Mouse (Mus musculus) neural tube, embryonic 12.5 days (tissue): ENCODE data around the gene Col24a1. TPM values are rescaled to one million over a fixed set of nuclear protein-coding genes. Genes with fewer than 3 reads are reported as not detected.
A peak's percentile ranks its signal among the peaks of the same experiment; 100 is the strongest.

Source experiments
- ATAC-seq: fragments of 200-750 bp; cut with Nextera tagmentation; 2 replicates; pipeline ENCODE4 v1.8.0; 2017; ENCODE audit warnings: low read depth, mild to moderate bottlenecking, moderate TSS enrichment, moderate library complexity; ENCODE audit not compliant: low FRiP score
- H3K27ac ChIP-seq: fragments of 300-500 bp; sonication (generic); 2 replicates; pipeline ENCODE4 v1.5.1; 2016
- H3K27me3 ChIP-seq: fragments of 300-500 bp; sonication (generic); replicated peaks from 2 replicates; pipeline ENCODE4 v1.6.1; 2016; ENCODE audit warnings: mild to moderate bottlenecking
- H3K36me3 ChIP-seq: fragments of 300-500 bp; sonication (generic); 2 replicates; pipeline ENCODE4 v1.6.1; 2016; ENCODE audit warnings: mild to moderate bottlenecking
- H3K4me1 ChIP-seq: fragments of 300-500 bp; sonication (generic); 2 replicates; pipeline ENCODE4 v1.6.1; 2016
- H3K4me2 ChIP-seq: fragments of 300-500 bp; sonication (generic); replicated peaks from 2 replicates; pipeline ENCODE4 v1.6.1; 2016; ENCODE audit warnings: mild to moderate bottlenecking
- H3K4me3 ChIP-seq: fragments of 300-500 bp; sonication (generic); 2 replicates; pipeline ENCODE4 v1.5.1; 2016
- H3K9ac ChIP-seq: fragments of 300-500 bp; sonication (generic); 2 replicates; pipeline ENCODE4 v1.6.1; 2016; ENCODE audit warnings: mild to moderate bottlenecking
- H3K9me3 ChIP-seq: fragments of 300-500 bp; sonication (generic); 2 replicates; pipeline ENCODE4 v1.6.1; 2016; ENCODE audit warnings: mild to moderate bottlenecking
- WGBS: fragments of 180-500 bp; shearing (Covaris S2); methylation state at CpG from one replicate; pipeline ENCODE4 v1.1.7; 2016; 5-methylcytosine and 5-hydroxymethylcytosine counted together
- polyA plus RNA-seq: library from polyadenylated mRNA; unstranded; fragments of >200 nt; fragmentation: Nextera tagmentation; extraction: Ambion mirVana; gene quantifications from 2 replicates; pipeline ENCODE4 v1.2.1, GENCODE M21; 2016

Col24a1 gene
- polyA plus RNA-seq, 1 experiment from 2014 or later = 1.2 TPM

- H3K9ac ChIP-seq = no peak overlapping the region
- WGBS = 79% methylated on average over 10 of the region's 10 CpGs
- no peak overlapping the region for H3K4me2 ChIP-seq
- no peak overlapping the region for H3K4me3 ChIP-seq
- H3K36me3 ChIP-seq = no peaks in the 10 kb centered on the region
- no peaks in the 10 kb centered on the region for H3K27me3 ChIP-seq
- H3K9me3 ChIP-seq = no peaks in the 10 kb centered on the region
- no peak overlapping the region for H3K27ac ChIP-seq
- H3K4me1 ChIP-seq = no peaks in the 10 kb centered on the region
- ATAC-seq = no peak
Observed at GRCm38 (mm10) chr3:145548441-145549415, 256.5 kb downstream of the Col24a1 start.

- H3K9ac ChIP-seq = no peak overlapping the region
- no peaks in the 10 kb centered on the region for H3K9me3 ChIP-seq
- no peaks in the 10 kb centered on the region for H3K27me3 ChIP-seq
- ATAC-seq = no peak
- H3K36me3 ChIP-seq = no peaks in the 10 kb centered on the region
- H3K4me2 ChIP-seq = no peak overlapping the region
- H3K4me3 ChIP-seq = no peak overlapping the region
- no peaks in the 10 kb centered on the region for H3K4me1 ChIP-seq
- 68% methylated on average over 3 of the region's 3 CpGs for WGBS
- H3K27ac ChIP-seq = no peak overlapping the region
Observed at GRCm38 (mm10) chr3:145550216-145550615, 257.9 kb downstream of the Col24a1 start.

GRCm38 (mm10) chr3:145554388-145554787, 262.1 kb downstream of the Col24a1 start:
- Histone ChIP-seq H3K9ac (no peak overlapping the region), H3K27me3 (no peaks in the 10 kb centered on the region), H3K27ac (no peak overlapping the region), H3K36me3 (no peaks in the 10 kb centered on the region), H3K4me3 (no peak overlapping the region), H3K4me1 (no peaks in the 10 kb centered on the region), H3K4me2 (no peak overlapping the region), H3K9me3 (no peaks in the 10 kb centered on the region)
- no peak for ATAC-seq
- 86% methylated on average over 2 of the region's 2 CpGs for WGBS

GRCm38 (mm10) chr3:145556206-145556605, 263.9 kb downstream of the Col24a1 start:
- Histone ChIP-seq H3K27me3 (no peaks in the 10 kb centered on the region), H3K27ac (no peak overlapping the region), H3K9ac (no peak overlapping the region), H3K4me2 (no peak overlapping the region), H3K4me1 (no peaks in the 10 kb centered on the region), H3K36me3 (no peaks in the 10 kb centered on the region), H3K4me3 (no peak overlapping the region), H3K9me3 (no peaks in the 10 kb centered on the region)
- 94% methylated on average over 10 of the region's 10 CpGs for WGBS
- ATAC-seq = no peak

- H3K36me3 ChIP-seq = no peaks in the 10 kb centered on the region
- WGBS = 94% methylated on average over 5 of the region's 5 CpGs
- no peaks in the 10 kb centered on the region for H3K4me1 ChIP-seq
- no peak overlapping the region for H3K4me2 ChIP-seq
- ATAC-seq = no peak
- no peak overlapping the region for H3K9ac ChIP-seq
- no peak overlapping the region for H3K4me3 ChIP-seq
- peaks cover 4% of the 10 kb centered on the region; the same call in 1 of the 2 replicates for H3K9me3 ChIP-seq
- H3K27me3 ChIP-seq = no peaks in the 10 kb centered on the region
- no peak overlapping the region for H3K27ac ChIP-seq
Observed at GRCm38 (mm10) chr3:145559675-145560074, 267.4 kb downstream of the Col24a1 start.

GRCm38 (mm10) chr3:145560117-145560516, 267.8 kb downstream of the Col24a1 start:
- 86% methylated on average over 4 of the region's 4 CpGs for WGBS
- no peak overlapping the region for H3K27ac ChIP-seq

GRCm38 (mm10) chr3:145574468-145574867, 282.2 kb downstream of the Col24a1 start:
- no peak overlapping the region for H3K4me3 ChIP-seq
- ATAC-seq = no peak
- peaks cover 17% of the 10 kb centered on the region for H3K36me3 ChIP-seq
- H3K27ac ChIP-seq = no peak overlapping the region
- no peak overlapping the region for H3K9ac ChIP-seq
- no peaks in the 10 kb centered on the region for H3K27me3 ChIP-seq
- WGBS = 93% methylated on average over 3 of the region's 3 CpGs
- no peaks in the 10 kb centered on the region for H3K9me3 ChIP-seq
- H3K4me1 ChIP-seq = peaks cover 8% of the 10 kb centered on the region
- no peak overlapping the region for H3K4me2 ChIP-seq

More at GRCm38 (mm10) chr3:145560117-145560516, 267.8 kb downstream of the Col24a1 start:
- no peak overlapping the region for H3K4me3 ChIP-seq
- ATAC-seq = no peak
- no peak overlapping the region for H3K9ac ChIP-seq
- no peaks in the 10 kb centered on the region for H3K27me3 ChIP-seq
- H3K36me3 ChIP-seq = no peaks in the 10 kb centered on the region
- no peaks in the 10 kb centered on the region for H3K4me1 ChIP-seq
- no peak overlapping the region for H3K4me2 ChIP-seq
- H3K9me3 ChIP-seq = peaks cover 4% of the 10 kb centered on the region; the same call in 1 of the 2 replicates

GRCm38 (mm10) chr3:145575340-145575739, 283.1 kb downstream of the Col24a1 start:
- Histone ChIP-seq H3K4me2 (peak overlapping the region; percentile 75; the same call in 1 of the 2 replicates), H3K27me3 (no peaks in the 10 kb centered on the region), H3K9me3 (no peaks in the 10 kb centered on the region), H3K27ac (no peak overlapping the region), H3K4me3 (no peak overlapping the region), H3K9ac (no peak overlapping the region), H3K36me3 (peaks cover 22% of the 10 kb centered on the region), H3K4me1 (peaks cover 8% of the 10 kb centered on the region)
- no peak for ATAC-seq
- 86% methylated on average over 7 of the region's 7 CpGs for WGBS

- Histone ChIP-seq H3K27me3 (no peaks in the 10 kb centered on the region), H3K4me3 (peak within 1 kb of the TSS; percentile 69), H3K4me2 (peak within 1 kb of the TSS; percentile 75), H3K4me1 (peaks cover 8% of the 10 kb centered on the region), H3K27ac (no peak within 1 kb of the TSS), H3K9me3 (no peaks in the 10 kb centered on the region), H3K9ac (peak within 1 kb of the TSS; percentile 61), H3K36me3 (peaks cover 23% of the 10 kb centered on the region)
- peak; percentile 91 for ATAC-seq
- 6% methylated on average over 37 of the region's 37 CpGs for WGBS
Observed at GRCm38 (mm10) chr3:145575743-145576481, 283.6 kb downstream of the Col24a1 start, which contains the start of gene Znhit6. Znhit6 (plus strand) TSS chr3:145576205.

- no peak; the same call in 1 of the 2 replicates for ATAC-seq
Observed at GRCm38 (mm10) chr3:145576482-145576822, 284.2 kb downstream of the Col24a1 start.

GRCm38 (mm10) chr3:145576876-145577275, 284.6 kb downstream of the Col24a1 start:
- peak overlapping the region; percentile 69 for H3K4me3 ChIP-seq
- no peak for ATAC-seq
- H3K9ac ChIP-seq = peak overlapping the region; percentile 61
- peaks cover 8% of the 10 kb centered on the region for H3K4me1 ChIP-seq
- peak overlapping the region; percentile 75 for H3K4me2 ChIP-seq
- no peaks in the 10 kb centered on the region for H3K9me3 ChIP-seq
- 36% methylated on average over 15 of the region's 15 CpGs for WGBS
- no peaks in the 10 kb centered on the region for H3K27me3 ChIP-seq
- H3K36me3 ChIP-seq = peaks cover 27% of the 10 kb centered on the region
- H3K27ac ChIP-seq = no peak overlapping the region

More at GRCm38 (mm10) chr3:145576482-145576822, 284.2 kb downstream of the Col24a1 start:
- Histone ChIP-seq H3K9ac (peak overlapping the region; percentile 61), H3K27ac (no peak overlapping the region), H3K36me3 (peaks cover 27% of the 10 kb centered on the region), H3K27me3 (no peaks in the 10 kb centered on the region), H3K4me3 (peak overlapping the region; percentile 69), H3K4me1 (peaks cover 8% of the 10 kb centered on the region), H3K9me3 (no peaks in the 10 kb centered on the region), H3K4me2 (peak overlapping the region; percentile 75)
- under 1% methylated on average over 11 of the region's 11 CpGs for WGBS

- H3K36me3 ChIP-seq = peaks cover 57% of the 10 kb centered on the region
- H3K9ac ChIP-seq = no peak overlapping the region
- no peaks in the 10 kb centered on the region for H3K9me3 ChIP-seq
- no peaks in the 10 kb centered on the region for H3K4me1 ChIP-seq
- H3K27ac ChIP-seq = no peak overlapping the region
- H3K4me2 ChIP-seq = no peak overlapping the region
- no peak overlapping the region for H3K4me3 ChIP-seq
- 83% methylated on average over 4 of the region's 4 CpGs for WGBS
- no peak for ATAC-seq
- H3K27me3 ChIP-seq = no peaks in the 10 kb centered on the region
Observed at GRCm38 (mm10) chr3:145583043-145583442, 290.8 kb downstream of the Col24a1 start.
